Mouse (Mus musculus): Measurements from ENCODE around the gene Ugt1a6a. TPM values are rescaled to one million over a fixed set of nuclear protein-coding genes. Genes with fewer than 3 reads are reported as not detected.
"Not testable (repeated sequence)": the region's sequence is repeated elsewhere in the genome, so short reads cannot be mapped to it uniquely, and the experiment has no call there.

Ugt1a6a gene
- polyA plus RNA-seq, 1 experiment from 2014 or later = 3.9 TPM

DNA sequence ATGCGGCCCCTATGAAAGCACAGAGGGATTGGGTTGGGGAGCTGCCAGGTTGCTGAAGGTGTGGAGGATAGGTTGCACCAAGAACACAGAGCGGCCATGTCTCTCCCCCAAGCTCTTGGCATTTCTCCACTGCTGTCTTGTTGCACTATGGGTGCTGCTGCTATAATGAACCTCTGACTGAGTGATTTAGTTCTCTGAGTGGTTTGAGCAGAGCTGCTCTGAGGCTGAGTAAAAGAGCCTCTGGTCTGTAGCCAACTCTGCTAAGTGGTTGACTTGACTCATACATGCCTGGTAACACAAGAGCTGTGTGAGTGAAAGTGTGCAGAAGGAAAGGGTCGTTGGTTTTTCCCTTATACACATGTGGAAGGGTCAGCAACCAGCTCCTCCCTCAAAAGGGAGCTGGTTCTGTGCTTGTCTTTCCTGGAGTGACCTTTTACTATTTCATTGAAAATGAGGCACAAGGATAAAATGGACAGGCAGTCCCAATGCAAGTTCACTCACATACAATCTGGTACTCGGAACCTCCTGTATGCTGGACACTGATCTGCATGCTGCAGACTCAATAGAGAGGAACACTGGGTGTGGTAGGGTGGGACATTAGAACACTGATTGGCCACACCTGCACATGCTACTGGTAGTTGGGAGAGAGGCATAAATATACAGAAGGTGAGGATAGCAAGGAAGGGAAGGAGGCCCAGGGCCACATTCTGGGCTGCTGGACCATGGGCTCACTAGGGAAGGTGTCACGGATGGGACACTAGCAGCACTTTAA is 30.7 kb upstream of the Ugt1a6a start:
- not testable (repeated sequence) for H3K27ac ChIP-seq (ENCODE audit: low read length); H3K4me2 ChIP-seq (ENCODE audit: low read depth, low read length); H3K9ac ChIP-seq (ENCODE audit: low read length); H3K4me3 ChIP-seq (ENCODE audit: low read length); H3K27me3 ChIP-seq (ENCODE audit: control insufficient read depth, insufficient read depth, low read depth, low read length); H3K36me3 ChIP-seq (ENCODE audit: control insufficient read depth, insufficient read depth, low read length); H3K9me3 ChIP-seq (ENCODE audit: control insufficient read depth, low read length); H3K4me1 ChIP-seq (replicated peaks; ENCODE audit: control insufficient read depth, insufficient read depth, low read length)
- ATAC-seq (ENCODE audit: low read depth) = peak; percentile 68
- 63% methylated on average over 4 of the region's 5 CpGs for WGBS

DNA sequence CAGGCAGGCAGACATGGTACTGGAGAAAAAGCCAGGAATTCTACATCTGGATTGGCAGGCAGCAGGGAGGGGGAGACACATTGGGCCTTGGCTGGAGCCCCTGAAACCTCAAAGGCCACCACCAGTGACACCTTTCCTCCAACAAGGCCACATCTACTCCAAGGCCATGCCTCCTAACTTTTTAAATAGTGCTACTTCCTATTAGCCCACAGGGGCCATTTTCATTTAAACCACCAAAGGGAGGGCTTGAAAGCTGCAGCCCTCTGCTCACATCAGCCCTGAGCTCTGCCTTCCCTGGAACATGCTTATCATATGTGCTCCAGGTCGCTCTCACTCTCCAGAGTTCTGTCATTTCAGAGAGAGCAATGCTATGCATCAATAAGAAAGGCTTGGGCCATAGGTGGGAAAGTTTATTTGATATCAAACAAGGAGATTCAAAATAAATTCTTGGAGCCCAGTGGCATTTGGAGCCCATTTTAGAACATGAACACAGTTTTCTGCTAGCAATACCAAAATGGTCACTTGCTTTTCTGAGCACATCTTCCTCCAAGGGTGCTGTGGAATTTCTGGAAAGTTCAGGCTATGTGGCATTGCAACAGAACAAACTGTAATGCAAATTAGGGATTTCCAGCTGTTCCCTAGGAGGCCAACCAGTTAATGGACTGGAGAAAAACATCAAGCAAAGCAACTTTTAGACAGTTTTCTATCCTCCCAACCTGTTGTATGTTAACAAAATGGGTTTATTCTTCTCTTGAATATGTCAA is 29.8 kb upstream of the Ugt1a6a start:
- ATAC-seq (ENCODE audit: low read depth) = no peak
- no peak overlapping the region for H3K27ac ChIP-seq (ENCODE audit: low read length)
- H3K27me3 ChIP-seq (ENCODE audit: control insufficient read depth, insufficient read depth, low read depth, low read length) = no peaks in the 10 kb centered on the region
- H3K9ac ChIP-seq (ENCODE audit: low read length) = no peak overlapping the region
- WGBS = 77% methylated on average over 1 of the region's 1 CpGs
- no peaks in the 10 kb centered on the region for H3K4me1 ChIP-seq (replicated peaks; ENCODE audit: control insufficient read depth, insufficient read depth, low read length)
- no peak overlapping the region for H3K4me2 ChIP-seq (ENCODE audit: low read depth, low read length)
- no peaks in the 10 kb centered on the region for H3K36me3 ChIP-seq (ENCODE audit: control insufficient read depth, insufficient read depth, low read length)
- no peak overlapping the region for H3K4me3 ChIP-seq (ENCODE audit: low read length)
- H3K9me3 ChIP-seq (ENCODE audit: control insufficient read depth, low read length) = no peaks in the 10 kb centered on the region

DNA sequence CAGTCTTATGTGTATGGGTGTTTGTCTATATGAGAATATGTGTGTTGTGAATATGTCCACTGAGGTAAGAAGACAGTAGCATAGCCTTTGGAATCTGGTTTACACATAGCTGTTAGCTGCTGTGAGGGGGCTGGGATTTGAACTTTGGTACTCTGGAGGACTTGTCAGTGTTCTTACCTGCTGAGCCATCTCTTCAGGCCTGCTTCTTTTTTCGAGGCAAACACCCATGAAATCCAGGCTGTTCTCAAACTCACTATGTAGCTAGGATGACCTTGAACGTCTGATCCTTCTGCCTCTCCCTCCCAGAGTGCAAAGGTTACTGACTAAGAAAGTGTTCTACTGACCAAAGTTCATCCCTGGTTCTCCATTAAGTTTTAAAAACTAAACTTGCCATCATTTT is 29.0 kb upstream of the Ugt1a6a start:
- H3K36me3 ChIP-seq (ENCODE audit: control insufficient read depth, insufficient read depth, low read length) = no peaks in the 10 kb centered on the region
- 48% methylated on average over 2 of the region's 2 CpGs for WGBS
- H3K4me2 ChIP-seq (ENCODE audit: low read depth, low read length) = no peak overlapping the region
- H3K9ac ChIP-seq (ENCODE audit: low read length) = no peak overlapping the region
- no peak overlapping the region for H3K27ac ChIP-seq (ENCODE audit: low read length)
- no peaks in the 10 kb centered on the region for H3K4me1 ChIP-seq (replicated peaks; ENCODE audit: control insufficient read depth, insufficient read depth, low read length)
- H3K9me3 ChIP-seq (ENCODE audit: control insufficient read depth, low read length) = no peaks in the 10 kb centered on the region
- no peak for ATAC-seq (ENCODE audit: low read depth)
- H3K4me3 ChIP-seq (ENCODE audit: low read length) = no peak overlapping the region
- H3K27me3 ChIP-seq (ENCODE audit: control insufficient read depth, insufficient read depth, low read depth, low read length) = no peaks in the 10 kb centered on the region

GRCm38 (mm10) chr1:88109027-88109557 is 25.5 kb upstream of the Ugt1a6a start:
- not testable (repeated sequence) for H3K4me1 ChIP-seq (replicated peaks; ENCODE audit: control insufficient read depth, insufficient read depth, low read length); H3K4me2 ChIP-seq (ENCODE audit: low read depth, low read length)
- WGBS = 59% methylated on average over 2 of the region's 2 CpGs

GRCm38 (mm10) chr1:88109604-88110003 is 25.0 kb upstream of the Ugt1a6a start:
- not testable (repeated sequence) for H3K4me1 ChIP-seq (replicated peaks; ENCODE audit: control insufficient read depth, insufficient read depth, low read length); H3K27me3 ChIP-seq (ENCODE audit: control insufficient read depth, insufficient read depth, low read depth, low read length); H3K9ac ChIP-seq (ENCODE audit: low read length); ATAC-seq (ENCODE audit: low read depth); H3K4me2 ChIP-seq (ENCODE audit: low read depth, low read length); H3K4me3 ChIP-seq (ENCODE audit: low read length); H3K27ac ChIP-seq (ENCODE audit: low read length); H3K36me3 ChIP-seq (ENCODE audit: control insufficient read depth, insufficient read depth, low read length); H3K9me3 ChIP-seq (ENCODE audit: control insufficient read depth, low read length)
- WGBS = 50% methylated on average over 2 of the region's 2 CpGs

More at GRCm38 (mm10) chr1:88109027-88109557, 25.5 kb upstream of the Ugt1a6a start:
- H3K36me3 ChIP-seq (ENCODE audit: control insufficient read depth, insufficient read depth, low read length); H3K4me3 ChIP-seq (ENCODE audit: low read length); H3K9me3 ChIP-seq (ENCODE audit: control insufficient read depth, low read length); H3K27ac ChIP-seq (ENCODE audit: low read length); H3K9ac ChIP-seq (ENCODE audit: low read length); H3K27me3 ChIP-seq (ENCODE audit: control insufficient read depth, insufficient read depth, low read depth, low read length): not testable (repeated sequence)
- ATAC-seq (ENCODE audit: low read depth) = peak; percentile 56

GRCm38 (mm10) chr1:88112769-88113168 is 21.8 kb upstream of the Ugt1a6a start:
- not testable (repeated sequence) for H3K9me3 ChIP-seq (ENCODE audit: control insufficient read depth, low read length); H3K27me3 ChIP-seq (ENCODE audit: control insufficient read depth, insufficient read depth, low read depth, low read length); H3K4me1 ChIP-seq (replicated peaks; ENCODE audit: control insufficient read depth, insufficient read depth, low read length); ATAC-seq (ENCODE audit: low read depth); H3K4me3 ChIP-seq (ENCODE audit: low read length); H3K4me2 ChIP-seq (ENCODE audit: low read depth, low read length); H3K36me3 ChIP-seq (ENCODE audit: control insufficient read depth, insufficient read depth, low read length); H3K27ac ChIP-seq (ENCODE audit: low read length); H3K9ac ChIP-seq (ENCODE audit: low read length)
- WGBS = 91% methylated on average over 6 of the region's 6 CpGs

DNA sequence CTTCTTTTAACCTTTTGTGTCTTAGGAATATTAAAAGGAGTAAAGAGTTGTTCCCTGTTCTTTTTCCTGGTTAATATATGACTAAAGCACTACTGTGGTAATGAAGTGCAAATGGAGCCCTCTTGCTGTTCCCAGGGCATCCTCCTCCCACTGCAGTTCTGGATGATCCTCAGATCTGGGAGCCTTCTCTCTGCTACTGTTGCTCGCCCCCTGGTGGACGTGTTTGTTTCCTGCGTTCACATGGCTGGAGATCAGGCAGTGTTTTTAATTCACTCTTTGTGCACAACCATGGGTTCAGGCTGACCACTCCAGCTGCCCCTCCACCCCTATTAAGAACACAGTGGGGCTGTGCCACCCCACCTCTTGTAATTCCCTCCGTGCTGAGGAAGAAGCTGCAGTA is 14.1 kb upstream of the Ugt1a6a start:
- not testable (repeated sequence) for H3K4me2 ChIP-seq (ENCODE audit: low read depth, low read length); H3K27ac ChIP-seq (ENCODE audit: low read length); H3K9me3 ChIP-seq (ENCODE audit: control insufficient read depth, low read length); H3K36me3 ChIP-seq (ENCODE audit: control insufficient read depth, insufficient read depth, low read length); H3K4me3 ChIP-seq (ENCODE audit: low read length); H3K9ac ChIP-seq (ENCODE audit: low read length); H3K4me1 ChIP-seq (replicated peaks; ENCODE audit: control insufficient read depth, insufficient read depth, low read length); H3K27me3 ChIP-seq (ENCODE audit: control insufficient read depth, insufficient read depth, low read depth, low read length)
- peak; percentile 52; the same call in 1 of the 2 replicates for ATAC-seq (ENCODE audit: low read depth)
- WGBS = 14% methylated on average over 3 of the region's 4 CpGs

DNA sequence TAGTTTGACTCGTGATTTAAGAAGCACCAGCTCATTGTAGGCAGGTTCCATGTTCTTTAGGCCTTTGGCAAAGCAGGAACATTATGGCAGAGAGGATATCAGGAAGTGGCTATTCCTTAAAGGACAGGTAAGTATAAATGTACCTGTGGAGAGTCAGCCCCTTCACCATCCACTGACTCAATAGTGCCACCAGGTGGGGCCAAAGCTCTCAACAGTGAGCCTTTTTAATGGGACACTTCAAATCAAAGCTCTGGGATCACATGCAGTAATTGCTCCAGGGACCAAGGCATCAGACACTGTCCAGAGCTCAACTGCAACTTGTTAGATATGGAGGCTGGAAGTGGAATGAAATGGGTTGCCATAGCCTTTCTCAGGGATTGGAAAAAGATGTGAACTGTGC is 13.1 kb upstream of the Ugt1a6a start:
- not testable (repeated sequence) for H3K27me3 ChIP-seq (ENCODE audit: control insufficient read depth, insufficient read depth, low read depth, low read length); ATAC-seq (ENCODE audit: low read depth); H3K4me3 ChIP-seq (ENCODE audit: low read length); H3K27ac ChIP-seq (ENCODE audit: low read length); H3K9me3 ChIP-seq (ENCODE audit: control insufficient read depth, low read length); H3K36me3 ChIP-seq (ENCODE audit: control insufficient read depth, insufficient read depth, low read length); H3K4me1 ChIP-seq (replicated peaks; ENCODE audit: control insufficient read depth, insufficient read depth, low read length); H3K4me2 ChIP-seq (ENCODE audit: low read depth, low read length); H3K9ac ChIP-seq (ENCODE audit: low read length)
- no CpG with 5 or more reads among the region's 1 CpGs for WGBS

DNA sequence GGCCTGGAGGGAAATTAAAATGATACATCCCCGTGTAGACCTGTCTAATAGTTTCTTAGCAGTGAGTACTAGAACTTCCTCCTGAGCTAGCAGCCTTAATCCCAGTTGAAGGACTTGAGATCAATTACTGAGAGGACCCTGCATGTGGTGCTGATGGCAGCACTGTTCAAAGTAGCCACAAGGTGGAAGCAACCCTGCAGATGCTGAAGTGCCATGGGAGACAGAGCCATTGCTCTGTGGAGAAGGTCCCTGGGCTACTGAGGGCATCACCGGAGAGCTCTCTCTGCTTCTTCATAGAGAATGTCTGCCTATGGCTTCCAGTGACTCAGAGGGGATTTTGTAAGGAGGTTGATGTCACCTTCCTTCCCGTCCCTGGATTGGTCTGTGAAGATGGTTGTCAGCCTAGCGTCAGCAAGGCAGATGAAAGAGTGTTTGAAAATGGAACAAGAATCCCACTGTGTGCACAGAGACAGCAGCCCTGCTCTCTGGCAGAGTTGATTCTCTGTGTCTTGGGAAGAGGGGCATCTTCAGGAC is 8.7 kb upstream of the Ugt1a6a start:
- not testable (repeated sequence) for H3K9me3 ChIP-seq (ENCODE audit: control insufficient read depth, low read length); H3K4me2 ChIP-seq (ENCODE audit: low read depth, low read length); H3K4me1 ChIP-seq (replicated peaks; ENCODE audit: control insufficient read depth, insufficient read depth, low read length); H3K27me3 ChIP-seq (ENCODE audit: control insufficient read depth, insufficient read depth, low read depth, low read length); H3K9ac ChIP-seq (ENCODE audit: low read length); H3K4me3 ChIP-seq (ENCODE audit: low read length); ATAC-seq (ENCODE audit: low read depth); H3K36me3 ChIP-seq (ENCODE audit: control insufficient read depth, insufficient read depth, low read length); H3K27ac ChIP-seq (ENCODE audit: low read length)
- WGBS = 71% methylated on average over 3 of the region's 4 CpGs
